In genomic region chr6:28572991-28573759, GRCm38 (mm10) we compare ENCODE assay signal across 8 mouse cellular contexts.
DNase-seq lines count a peak whose midpoint lies in the region; ATAC-seq lines count a peak whose summit lies in the region.

No protein-coding gene starts in this region.

- no peak overlapping the region for H3K4me2 ChIP-seq in midbrain, embryonic 15.5 days

- no peaks in the 10 kb centered on the region for H3K9me3 ChIP-seq in midbrain, embryonic 15.5 days

- no peak overlapping the region for H3K4me3 ChIP-seq in midbrain, embryonic 15.5 days

- H3K27me3 ChIP-seq in midbrain, embryonic 15.5 days (replicated peaks) = no peaks in the 10 kb centered on the region

- DNase-seq in heart, postnatal 10 days = peak; percentile 30 to 34
- DNase-seq in heart, adult 8-10 months (ENCODE audit: low spot score) = no peak
- DNase-seq in MN1 (ENCODE audit: low spot score) = peak; percentile 53
- peak; percentile 13 for DNase-seq in kidney, adult 18-20 months
- no peak for DNase-seq in yolk sac, embryonic 10.5 days (ENCODE audit: low spot score)
- no peak for DNase-seq in ovary, postnatal 10 days (ENCODE audit: low spot score)

- H3K36me3 ChIP-seq in midbrain, embryonic 15.5 days (replicated peaks) = no peaks in the 10 kb centered on the region

- 19% methylated on average over 11 of the region's 11 CpGs for WGBS in midbrain, embryonic 15.5 days

- H3K27ac ChIP-seq in midbrain, embryonic 15.5 days = peak overlapping the region; percentile 55

- peaks cover 21% of the 10 kb centered on the region for H3K4me1 ChIP-seq in midbrain, embryonic 15.5 days

- no peak overlapping the region for H3K9ac ChIP-seq in midbrain, embryonic 15.5 days

- intact Hi-C loops in heart, postnatal 10 days (cut with DNase I) = no loop called here

- ATAC-seq in erythroblast, adult 5-6 weeks (replicated peaks; ENCODE audit: low FRiP score, poor library complexity, severe bottlenecking) = 0 out of 2 replicates have a peak, but pooled peaks have one; percentile 35
- peak; percentile 87 for ATAC-seq in midbrain, embryonic 15.5 days (replicated peaks)

Comparison
In these comparisons a context has a peak if more than half of its experiments do, and no peak if none do; other contexts are left out.
1. DNase-seq: peak in heart, postnatal 10 days (2 of 2), MN1 (single experiment) and kidney, adult 18-20 months (single experiment); none in heart, adult 8-10 months (single experiment), yolk sac, embryonic 10.5 days (single experiment) and ovary, postnatal 10 days (single experiment).